Mouse (Mus musculus) heart, adult 2 months (tissue): ENCODE measurements at regions not wholly inside any gene's neighbourhood (a gene's known extent, or its start where the extent isn't known, plus 50 kb on each side); places are given as distances from the start of the nearest gene placed in this dataset.

Source experiments
- CTCF ChIP-seq: fragments of 200-600 bp; IDR thresholded peaks from 2 replicates; pipeline ENCODE4 v1.8.1; 2022; ENCODE audit warnings: antibody characterized with exemption, mild to moderate bottlenecking, moderate library complexity
- EP300 ChIP-seq: fragments of 200-500 bp; IDR thresholded peaks from 2 replicates; pipeline ENCODE4 v1.6.1; 2011; ENCODE audit warnings: low read depth, low read length, control low read depth; ENCODE audit not compliant: insufficient read depth
- POLR2A ChIP-seq: fragments of 200-500 bp; IDR thresholded peaks from 2 replicates; pipeline ENCODE4 v1.6.1; 2011; ENCODE audit warnings: mild to moderate bottlenecking, low read depth, low read length, control low read depth; ENCODE audit not compliant: insufficient read depth

DNA sequence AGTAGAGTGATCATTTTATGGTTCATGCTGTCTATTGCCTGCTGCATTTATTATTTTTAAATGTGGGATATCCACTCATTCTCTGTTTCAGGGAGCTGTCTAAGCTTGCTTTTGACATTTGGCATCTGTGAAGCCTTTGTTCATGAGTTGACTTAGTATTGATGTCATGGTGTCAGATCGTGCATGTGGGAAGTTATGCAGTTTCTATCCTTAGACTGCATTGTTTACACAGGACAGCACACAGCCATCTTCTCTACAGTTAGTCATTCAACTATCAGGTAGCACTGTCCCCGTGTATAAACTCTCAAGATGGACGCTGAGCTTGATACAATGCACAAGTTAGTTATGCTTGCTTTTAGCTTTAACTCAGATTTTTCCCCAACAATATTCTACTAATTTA is 247.8 kb upstream of the Pde3a start:
- TF ChIP-seq CTCF (no peak), EP300 (no peak), POLR2A (no peak)
